Mouse (Mus musculus) spleen, postnatal 36 days (tissue): ENCODE results near the gene Rtn4r.

ENCODE experiments used
- DNase-seq, 2 experiments: peaks; one replicate each; pipeline ENCODE4 v3.0.0; 2022; ENCODE audit warnings: low spot score in 2 of 2, mixed read lengths in 1 of 2

Rtn4r gene

DNA sequence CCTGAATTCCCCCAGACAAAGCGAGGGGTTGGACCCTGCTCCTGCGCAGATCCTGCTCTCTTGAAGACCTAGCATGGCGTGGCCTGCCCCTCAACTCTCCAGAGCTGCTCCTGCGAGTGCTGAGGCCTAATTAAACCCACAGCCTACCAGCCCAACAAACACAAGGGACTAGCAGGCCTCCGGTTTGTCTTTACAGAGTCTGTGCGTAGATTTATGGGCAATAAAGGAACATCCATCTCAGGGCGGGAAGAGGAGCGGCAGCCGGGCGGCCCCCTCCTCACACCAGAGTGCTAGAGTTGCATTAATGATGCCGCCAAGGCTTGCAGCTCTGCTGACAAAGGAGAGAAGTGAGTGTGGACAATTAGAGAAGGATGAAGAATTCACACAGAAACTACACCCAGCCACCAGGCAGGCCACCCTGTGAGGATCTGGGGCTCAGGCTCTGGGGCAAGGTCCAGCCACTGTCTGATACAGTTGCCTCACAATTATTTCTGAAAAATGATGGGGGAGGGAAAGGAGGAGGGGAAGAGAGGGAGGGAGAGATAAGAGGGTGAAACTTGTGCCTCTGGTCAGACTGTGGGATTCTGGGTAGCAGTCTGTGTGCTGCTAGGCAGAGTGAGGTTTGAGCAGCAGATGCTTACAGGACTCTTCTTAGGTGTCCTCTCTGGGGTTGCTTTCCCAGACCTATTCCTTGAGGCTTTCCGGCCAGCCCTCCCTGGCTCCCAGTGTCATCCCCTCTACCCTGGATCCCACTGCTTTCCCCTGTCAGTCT is 29.3 kb downstream of the Rtn4r start:
- DNase-seq, result no peak

- DNase-seq, result no peak
Observed at GRCm38 (mm10) chr16:18159255-18159654, 31.8 kb downstream of the Rtn4r start.

- DNase-seq, result no peak
Observed at GRCm38 (mm10) chr16:18159778-18160177, 32.3 kb downstream of the Rtn4r start.

- DNase-seq, result no peak
Observed at GRCm38 (mm10) chr16:18160514-18160913, 33.1 kb downstream of the Rtn4r start.

GRCm38 (mm10) chr16:18161190-18161589 is 33.7 kb downstream of the Rtn4r start:
- DNase-seq, result no peak

GRCm38 (mm10) chr16:18164642-18165238 is 37.3 kb downstream of the Rtn4r start:
- DNase-seq, result no peak

DNA sequence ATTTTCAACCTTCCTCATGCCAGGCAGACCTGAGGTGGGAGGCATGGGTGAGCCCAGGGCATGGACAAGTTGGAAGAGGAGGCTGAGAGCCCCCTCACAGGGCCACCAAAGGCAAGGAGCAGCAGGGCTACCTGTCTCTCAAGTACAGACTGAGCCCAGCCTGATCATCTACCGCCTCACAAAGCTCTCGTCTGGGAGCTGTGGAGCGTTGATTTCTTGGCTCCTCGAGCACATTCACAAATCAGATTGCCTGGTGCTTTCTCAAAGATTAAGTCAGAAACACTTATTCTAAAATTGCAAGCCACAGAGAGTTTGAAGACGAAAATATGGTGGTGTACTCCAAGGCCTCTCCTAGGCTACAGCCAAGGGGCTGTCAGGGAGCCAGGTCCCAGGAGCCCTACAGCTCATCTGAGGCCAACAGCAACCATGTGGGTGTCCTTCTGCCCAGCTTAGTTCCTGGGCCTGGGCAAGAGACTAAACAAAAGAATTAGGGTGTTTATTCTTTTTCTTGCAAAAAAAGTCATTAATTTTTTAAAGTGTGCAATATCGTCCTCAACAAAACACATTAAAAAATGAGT is 39.3 kb downstream of the Rtn4r start:
- no peak for DNase-seq

DNA sequence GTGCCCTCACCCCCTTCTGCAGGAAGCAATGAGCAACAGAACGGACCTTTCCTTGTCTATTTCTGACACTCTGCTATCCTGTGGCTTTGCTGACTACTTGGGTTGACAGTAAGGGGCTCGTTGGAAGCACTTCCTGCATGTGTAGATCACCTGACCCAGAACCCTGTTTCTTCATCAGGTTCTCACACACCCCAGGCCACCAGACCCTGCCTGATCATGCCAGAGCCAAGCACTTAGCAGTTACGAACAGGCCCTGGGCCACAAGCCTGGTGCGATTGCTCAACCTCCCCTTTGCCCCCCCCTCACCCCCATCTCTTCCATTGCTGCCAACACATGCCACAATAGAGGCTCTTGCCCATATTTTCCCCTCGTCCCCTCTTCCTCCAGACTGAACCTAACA is 41.7 kb downstream of the Rtn4r start:
- no peak for DNase-seq

- DNase-seq, result no peak
Observed at GRCm38 (mm10) chr16:18169776-18170175, 42.3 kb downstream of the Rtn4r start.

GRCm38 (mm10) chr16:18172266-18172855 is 44.9 kb downstream of the Rtn4r start:
- peak; percentile 42 to 57 for DNase-seq

DNA sequence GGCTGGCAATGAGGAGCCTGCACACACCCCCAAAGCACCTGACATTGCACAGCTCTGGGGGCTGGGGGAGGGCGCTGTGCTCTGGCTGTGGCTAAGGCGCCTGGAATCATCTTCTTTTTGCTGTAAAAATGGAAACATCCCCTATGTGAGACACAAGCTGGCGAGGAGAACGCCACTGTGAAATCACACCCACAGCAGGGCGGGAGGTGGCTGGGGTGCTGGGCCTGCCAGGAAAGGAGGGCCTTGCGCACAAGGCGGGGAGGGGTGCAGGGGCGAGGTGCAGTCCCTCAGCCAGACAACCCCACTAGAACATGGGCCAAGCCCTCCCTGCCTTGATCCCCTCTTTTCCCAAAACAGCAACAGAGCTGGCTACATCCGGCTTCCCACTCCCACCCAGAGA is 45.8 kb downstream of the Rtn4r start:
- DNase-seq, result no peak

GRCm38 (mm10) chr16:18173788-18174187 is 46.3 kb downstream of the Rtn4r start:
- DNase-seq, result no peak

GRCm38 (mm10) chr16:18175817-18176541 is 48.5 kb downstream of the Rtn4r start:
- DNase-seq, result no peak

DNA sequence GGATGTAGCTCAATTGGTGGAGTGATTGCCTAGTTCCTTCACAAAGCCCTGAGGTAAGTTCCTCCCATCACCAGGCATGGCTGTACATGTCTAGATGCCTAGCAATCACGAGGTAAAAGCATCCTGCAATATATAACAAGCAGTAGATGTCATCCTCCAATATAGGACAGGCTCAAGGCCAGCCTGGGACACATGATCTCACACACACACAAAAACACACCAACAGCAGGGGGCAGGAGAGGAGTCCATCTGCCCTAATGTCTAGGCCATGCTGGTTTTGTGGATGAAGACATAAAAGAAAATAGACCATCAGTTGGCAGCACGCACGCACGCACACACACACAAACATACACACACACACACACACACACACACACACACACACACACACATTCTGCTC is 49.3 kb downstream of the Rtn4r start:
- DNase-seq, result no peak

- no peak for DNase-seq
Observed at GRCm38 (mm10) chr16:18179591-18179990, 52.1 kb downstream of the Rtn4r start.

- no peak for DNase-seq
Observed at GRCm38 (mm10) chr16:18181398-18181797, 54.0 kb downstream of the Rtn4r start.

GRCm38 (mm10) chr16:18182766-18183165 is 55.3 kb downstream of the Rtn4r start:
- no peak for DNase-seq

DNA sequence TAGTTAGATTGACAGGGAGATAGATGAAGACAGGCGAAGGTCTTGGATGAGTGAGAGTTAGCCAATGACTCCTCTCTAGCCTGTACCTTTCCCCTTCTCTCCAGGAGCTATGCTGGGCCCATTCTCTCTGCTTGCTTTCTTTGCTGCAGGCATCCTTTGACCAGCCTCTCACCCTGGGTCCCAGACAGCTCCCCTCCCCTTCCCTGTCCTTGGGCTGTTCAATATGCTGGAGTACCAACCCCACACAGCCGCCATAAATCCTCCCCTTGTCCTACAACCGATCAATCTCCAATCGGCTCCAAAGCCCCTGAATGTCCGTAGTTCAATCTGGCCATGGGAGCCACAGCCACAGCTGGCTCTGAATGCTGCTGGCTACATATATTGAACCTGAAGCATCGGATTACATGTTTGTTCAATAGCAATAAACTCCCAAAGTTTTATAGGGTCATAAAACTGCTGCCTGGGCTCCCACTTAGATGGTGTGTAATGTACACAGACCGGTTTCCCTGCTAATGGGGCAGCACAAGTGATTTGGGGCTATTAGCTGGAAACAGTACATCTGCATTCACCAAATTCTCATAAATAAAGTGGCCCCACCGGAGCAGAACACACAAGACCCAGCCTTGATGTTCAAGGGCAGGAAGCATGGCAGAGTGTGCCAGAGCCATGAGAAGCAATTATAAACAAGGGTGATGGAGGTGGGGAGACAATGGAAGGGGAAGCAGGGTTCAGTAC is 58.4 kb downstream of the Rtn4r start:
- no peak for DNase-seq

DNA sequence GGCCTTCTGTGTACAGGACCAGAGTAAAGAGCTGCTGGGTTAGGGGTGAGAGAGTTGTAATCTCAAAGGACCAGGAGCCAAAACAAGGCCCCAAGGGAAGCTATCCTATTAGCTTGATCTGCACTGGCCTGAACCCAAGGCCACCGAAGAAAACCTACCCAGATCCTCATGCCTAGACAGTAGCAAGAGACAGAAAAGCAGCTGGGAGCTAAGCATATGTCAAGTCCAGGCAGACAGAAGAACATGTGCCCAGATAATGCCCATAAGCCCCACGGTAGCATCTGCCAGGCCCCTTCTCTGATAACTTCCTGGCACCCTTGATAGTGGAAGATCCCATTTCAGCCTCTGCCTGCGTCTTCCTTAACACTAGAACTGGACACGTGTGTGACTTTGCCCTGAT is 59.4 kb downstream of the Rtn4r start:
- no peak for DNase-seq

GRCm38 (mm10) chr16:18187221-18187620 is 59.8 kb downstream of the Rtn4r start:
- no peak for DNase-seq

DNA sequence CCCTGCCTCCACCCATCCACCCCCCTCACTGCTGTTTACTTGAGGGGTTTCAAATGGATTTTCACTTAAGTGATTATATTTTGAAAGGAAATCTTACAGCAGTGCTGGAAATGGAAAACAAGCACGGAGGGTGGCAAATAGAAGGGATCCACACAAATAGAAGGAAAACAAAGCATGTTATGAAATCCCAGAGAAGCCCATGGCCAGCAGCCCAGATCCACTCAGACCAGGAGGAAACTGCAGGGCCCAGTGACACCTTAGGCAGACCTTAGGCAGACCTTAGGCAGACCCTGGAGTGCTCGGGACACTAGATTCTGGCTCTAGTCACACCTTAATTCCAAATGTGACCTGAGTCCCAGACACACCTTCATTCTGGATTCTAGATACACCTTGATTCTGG is 63.6 kb downstream of the Rtn4r start:
- DNase-seq, result no peak
